Mouse (Mus musculus) testis, adult 2 months (tissue): ENCODE data around the gene Usp46.

Source experiments
- CTCF ChIP-seq: fragments of 200-500 bp; IDR thresholded peaks from 2 replicates; pipeline ENCODE4 v1.5.1; 2012; ENCODE audit warnings: low read depth, mild to moderate bottlenecking, inconsistent platforms, low read length, moderate library complexity; ENCODE audit not compliant: control insufficient read depth, insufficient read depth, insufficient replicate concordance
- POLR2A ChIP-seq: fragments of 200-500 bp; IDR thresholded peaks from 2 replicates; pipeline ENCODE4 v1.6.1; 2012; ENCODE audit warnings: low read depth, mild to moderate bottlenecking, inconsistent platforms, low read length, moderate library complexity; ENCODE audit not compliant: control insufficient read depth

- no peak for TF ChIP-seq CTCF
- no peak for TF ChIP-seq POLR2A
These were observed 13.5 kb upstream of the Usp46 start for GRCm38 (mm10) chr5:74081756-74082155.
